Mouse (Mus musculus) gastrocnemius, adult 2 months (tissue): ENCODE measurements at regions not wholly inside any gene's neighbourhood (a gene's known extent, or its start where the extent isn't known, plus 50 kb on each side); places are given as distances from the start of the nearest gene placed in this dataset.
A peak's percentile ranks its signal among the peaks of the same experiment; 100 is the strongest.

Source experiments
- DNase-seq: peaks from one replicate; pipeline ENCODE4 v3.0.0; 2022
- H3K27ac ChIP-seq: fragments of 200-600 bp; 2 replicates; pipeline ENCODE4 v1.8.1; 2022; ENCODE audit warnings: mild to moderate bottlenecking
- H3K4me3 ChIP-seq: fragments of 200-600 bp; 2 replicates; pipeline ENCODE4 v1.8.1; 2022; ENCODE audit warnings: mild to moderate bottlenecking, moderate library complexity
- CTCF ChIP-seq: fragments of 200-600 bp; IDR thresholded peaks from 2 replicates; pipeline ENCODE4 v1.8.1; 2022; ENCODE audit warnings: antibody characterized with exemption, mild to moderate bottlenecking, moderate library complexity
- intact Hi-C: fragments of 180-260 bp; cut with DNase I; formaldehyde crosslinking; loops from one replicate; pipeline ENCODE4 v1.15.1; 2025

GRCm38 (mm10) chr11:111880146-111880545 lies 814.2 kb downstream of the Kcnj2 start:
- intact Hi-C loops, result no loop called here
- TF ChIP-seq CTCF, result no peak

GRCm38 (mm10) chr11:111890026-111890425 lies 824.1 kb downstream of the Kcnj2 start:
- H3K4me3 ChIP-seq, result no peak overlapping the region
- H3K27ac ChIP-seq, result no peak overlapping the region
- no peak for DNase-seq
- intact Hi-C loops, result no loop called here
- TF ChIP-seq CTCF, result no peak

More at GRCm38 (mm10) chr11:111880146-111880545, 814.2 kb downstream of the Kcnj2 start:
- Histone ChIP-seq H3K27ac (no peak overlapping the region), H3K4me3 (no peak overlapping the region)
- peak; percentile 26 for DNase-seq

DNA sequence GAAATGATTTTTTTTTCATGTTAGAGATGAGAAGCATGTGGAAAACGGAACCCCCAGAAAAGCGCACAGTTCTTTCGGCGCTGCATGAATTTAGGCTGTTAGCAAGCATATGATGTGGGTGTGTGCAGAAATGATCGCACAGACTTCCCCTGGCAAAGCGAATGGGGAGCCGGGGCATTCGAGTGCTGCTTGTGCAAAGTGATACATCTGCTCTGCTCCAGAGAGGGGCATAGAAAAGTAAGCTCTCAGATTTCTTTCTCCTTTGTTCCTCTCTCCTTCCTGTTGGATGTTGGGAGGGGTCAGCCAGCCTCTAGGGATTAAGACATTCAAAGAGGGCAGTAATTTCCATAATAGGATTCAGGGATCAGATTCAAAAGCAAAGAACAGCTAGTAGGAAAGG lies 827.9 kb downstream of the Kcnj2 start:
- Histone ChIP-seq H3K27ac (no peak overlapping the region), H3K4me3 (no peak overlapping the region)
- TF ChIP-seq CTCF, result no peak
- intact Hi-C loops, result no loop called here
- no peak for DNase-seq

DNA sequence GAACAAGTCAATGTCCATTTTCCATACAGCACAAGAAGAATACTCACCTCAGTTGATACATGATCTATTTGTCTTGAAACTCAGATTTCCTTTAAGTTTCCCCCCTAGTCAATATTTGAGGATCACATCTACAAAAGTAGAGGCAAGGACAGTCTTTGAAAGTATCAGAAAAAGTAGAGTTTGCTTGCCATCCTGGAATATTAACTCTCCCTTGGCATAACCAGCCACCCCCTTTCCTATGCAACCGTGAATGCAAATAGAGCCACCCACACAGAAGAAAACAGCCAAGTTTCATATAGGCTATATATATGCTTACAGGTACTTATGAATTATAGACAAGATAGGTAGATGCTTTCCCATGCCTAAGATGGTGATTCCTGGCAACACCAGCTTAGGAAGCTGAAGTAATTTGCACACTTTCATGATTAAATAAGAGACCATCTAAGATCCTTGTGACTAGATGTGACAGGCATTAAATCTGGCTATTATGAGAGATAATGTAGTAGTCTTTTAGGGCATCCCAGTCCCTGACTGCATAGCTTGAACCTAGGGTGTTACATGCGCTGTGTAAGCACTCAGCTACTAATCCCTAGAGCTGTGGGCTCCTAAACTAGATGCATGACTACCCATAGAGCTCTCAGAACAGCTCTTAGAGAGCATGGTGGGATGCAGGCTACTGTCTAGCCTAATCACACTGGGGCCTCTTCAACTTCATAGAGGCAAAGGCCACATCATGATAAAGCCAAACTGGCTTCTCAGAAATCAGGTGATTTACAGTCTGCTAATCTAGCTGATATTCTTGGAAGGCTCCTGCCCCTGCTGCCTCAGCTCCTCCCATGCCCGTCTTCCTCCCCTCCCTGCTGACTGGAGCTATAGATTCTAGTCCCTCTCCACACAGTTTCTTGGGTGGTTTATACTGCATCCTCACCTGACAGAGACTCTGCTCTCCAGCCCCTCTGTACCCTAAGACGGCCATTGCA lies 829.5 kb downstream of the Kcnj2 start:
- no peak for DNase-seq
- no peak for TF ChIP-seq CTCF
- intact Hi-C loops, result no loop called here
- H3K27ac ChIP-seq, result no peak overlapping the region
- no peak overlapping the region for H3K4me3 ChIP-seq

- TF ChIP-seq CTCF, result no peak
- no peak overlapping the region for H3K27ac ChIP-seq
- no peak for DNase-seq
- no peak overlapping the region for H3K4me3 ChIP-seq
- intact Hi-C loops, result no loop called here
Measured at GRCm38 (mm10) chr11:111897001-111897400, 831.0 kb downstream of the Kcnj2 start.

DNA sequence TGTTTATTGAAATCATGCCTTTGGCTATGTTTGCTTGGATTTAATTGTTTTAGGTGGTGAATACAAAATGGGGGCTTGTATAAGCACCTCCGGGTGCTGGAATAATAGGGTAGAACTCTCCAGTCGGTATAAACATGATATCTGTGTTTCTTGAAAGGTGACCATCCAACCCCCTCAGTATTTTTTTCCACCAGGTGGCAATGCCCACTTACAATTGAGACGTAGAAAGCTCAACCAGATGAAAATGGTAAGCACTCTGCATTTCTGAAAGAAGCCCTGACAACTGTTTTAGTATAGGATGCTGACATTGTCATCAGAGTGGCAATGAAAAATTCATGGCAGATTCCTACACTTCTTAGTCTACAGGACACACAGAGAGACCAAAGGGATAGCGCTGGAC lies 838.1 kb downstream of the Kcnj2 start:
- Histone ChIP-seq H3K4me3 (no peak overlapping the region), H3K27ac (no peak overlapping the region)
- intact Hi-C loops, result no loop called here
- DNase-seq, result no peak
- TF ChIP-seq CTCF, result no peak

GRCm38 (mm10) chr11:111913891-111914290 lies 847.9 kb downstream of the Kcnj2 start:
- intact Hi-C loops, result no loop called here
- no peak for DNase-seq
- no peak for TF ChIP-seq CTCF
- H3K27ac ChIP-seq, result no peak overlapping the region
- H3K4me3 ChIP-seq, result no peak overlapping the region

DNA sequence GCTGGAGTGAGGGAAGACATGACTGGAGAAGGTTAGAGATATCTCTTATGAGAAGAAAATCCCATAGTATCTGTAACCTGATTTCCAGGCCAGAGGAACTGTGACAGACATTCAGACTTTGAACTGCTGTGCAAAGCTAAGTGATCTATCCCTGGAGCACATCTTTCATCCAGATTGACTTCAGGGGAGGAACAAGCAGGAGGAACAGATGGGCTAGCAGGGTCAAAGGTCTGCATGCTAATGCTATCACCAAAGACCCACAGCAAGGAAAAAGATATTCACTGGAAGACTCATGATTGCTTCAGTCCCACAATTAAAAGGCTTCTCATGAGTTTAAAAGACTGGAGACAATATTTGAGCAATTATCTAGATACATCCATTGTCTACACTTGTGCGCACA lies 855.7 kb upstream of the Sox9 start:
- DNase-seq, result no peak
- H3K4me3 ChIP-seq, result no peak overlapping the region
- no peak for TF ChIP-seq CTCF
- H3K27ac ChIP-seq, result no peak overlapping the region
- intact Hi-C loops, result no loop called here

DNA sequence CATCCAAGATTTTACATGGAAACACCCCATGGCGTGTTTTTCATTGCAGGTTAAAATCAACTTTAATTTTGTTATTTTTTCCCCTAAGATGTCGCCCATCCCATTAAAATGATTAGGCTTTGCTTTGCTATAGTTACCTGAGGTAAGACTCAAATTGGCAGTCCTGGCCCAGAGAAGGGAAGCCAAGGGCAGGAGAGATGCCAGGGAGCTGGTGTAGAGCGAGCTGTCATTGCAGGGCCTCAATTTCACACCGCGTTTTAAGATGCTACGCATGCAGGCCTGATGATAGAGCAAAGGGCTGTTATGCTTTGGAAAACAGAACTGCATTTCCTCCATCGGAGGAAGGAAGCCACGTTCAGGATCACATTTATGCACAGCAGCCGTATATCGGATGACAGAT lies 852.7 kb upstream of the Sox9 start:
- no peak overlapping the region for H3K27ac ChIP-seq
- no peak overlapping the region for H3K4me3 ChIP-seq
- intact Hi-C loops, result no loop called here
- DNase-seq, result no peak
- no peak for TF ChIP-seq CTCF

DNA sequence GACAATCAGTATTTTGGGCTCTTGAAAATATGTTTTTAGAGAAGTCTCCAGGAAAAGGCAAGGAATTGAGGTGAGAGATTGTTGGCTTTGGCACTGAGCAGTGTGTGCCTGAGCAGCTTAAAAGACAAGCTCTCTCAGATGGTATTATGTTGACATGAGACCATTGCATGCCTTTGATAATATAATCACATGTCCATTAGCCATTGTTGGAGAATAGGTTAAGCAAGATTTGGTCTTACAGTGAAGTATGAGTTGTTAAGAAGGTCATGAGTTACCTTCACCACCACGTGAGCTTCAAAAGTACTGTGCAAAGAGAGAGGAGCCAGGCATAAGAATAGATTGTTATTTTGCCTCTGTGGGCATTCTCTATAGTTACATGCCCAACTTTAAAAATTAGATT lies 850.0 kb upstream of the Sox9 start:
- intact Hi-C loops, result no loop called here
- DNase-seq, result no peak
- no peak for TF ChIP-seq CTCF
- no peak overlapping the region for H3K4me3 ChIP-seq
- no peak overlapping the region for H3K27ac ChIP-seq

DNA sequence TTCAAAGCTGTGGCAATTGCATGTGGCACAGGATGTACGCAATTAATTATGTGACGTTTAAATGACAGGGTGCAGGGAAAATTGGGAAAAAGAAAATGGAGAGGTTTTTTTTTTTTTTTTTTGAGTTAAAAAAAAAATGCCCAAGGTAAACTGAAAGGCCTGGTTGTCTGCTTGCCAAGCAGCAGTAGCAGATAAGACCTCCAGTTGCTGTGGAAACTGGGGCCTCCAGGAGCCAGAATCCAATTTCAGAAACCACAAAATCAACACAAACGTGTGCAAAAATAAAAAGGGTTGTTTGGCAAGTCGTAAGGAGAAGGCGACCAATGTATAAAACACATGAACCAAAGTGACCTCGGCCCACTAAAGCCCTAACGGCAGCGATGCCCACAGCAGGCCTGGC lies 837.7 kb upstream of the Sox9 start:
- no peak for DNase-seq
- intact Hi-C loops, result no loop called here
- no peak for TF ChIP-seq CTCF
- H3K4me3 ChIP-seq, result no peak overlapping the region
- no peak overlapping the region for H3K27ac ChIP-seq

DNA sequence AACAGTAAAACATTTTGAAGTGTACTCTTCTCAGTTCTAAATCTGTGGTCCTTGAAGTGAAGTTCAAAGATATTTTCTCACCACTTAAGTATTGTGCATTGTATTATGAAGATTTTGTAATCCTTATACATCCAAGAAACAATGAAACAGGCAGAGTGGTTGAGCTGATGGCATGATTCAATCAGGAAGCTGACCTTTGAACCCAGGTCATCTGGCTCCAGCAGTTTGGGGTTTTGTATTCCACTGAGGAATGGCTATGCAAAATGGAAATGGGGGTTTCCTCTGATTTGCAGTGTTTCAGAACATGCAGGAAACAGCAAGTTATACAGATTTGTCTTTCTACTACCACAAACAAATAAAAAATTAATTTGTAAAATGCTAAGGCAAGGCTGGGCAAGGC lies 836.2 kb upstream of the Sox9 start:
- Histone ChIP-seq H3K27ac (no peak overlapping the region), H3K4me3 (no peak overlapping the region)
- intact Hi-C loops, result no loop called here
- TF ChIP-seq CTCF, result no peak
- no peak for DNase-seq

DNA sequence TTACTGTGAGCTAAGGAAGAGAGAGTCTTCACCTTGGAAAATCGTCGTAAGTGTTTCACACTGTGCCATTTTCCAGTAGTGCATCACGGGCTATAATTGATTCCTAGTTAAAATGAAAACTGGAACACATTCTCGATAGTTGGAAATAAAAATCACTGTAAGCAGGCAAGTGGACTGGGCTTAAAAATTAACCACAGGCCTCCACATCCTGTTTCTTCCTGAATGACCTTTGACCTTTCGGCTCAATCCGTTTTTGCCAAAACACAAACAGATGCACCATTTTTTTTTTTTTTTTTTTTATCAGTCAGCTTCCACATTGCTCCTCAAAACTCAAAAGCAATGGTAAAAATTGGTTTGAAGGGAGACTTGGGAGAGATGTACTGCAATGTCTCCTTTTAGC lies 834.4 kb upstream of the Sox9 start:
- intact Hi-C loops, result no loop called here
- DNase-seq, result no peak
- Histone ChIP-seq H3K4me3 (no peak overlapping the region), H3K27ac (no peak overlapping the region)
- no peak for TF ChIP-seq CTCF

- no peak for DNase-seq
- no peak overlapping the region for H3K4me3 ChIP-seq
- no peak for TF ChIP-seq CTCF
- intact Hi-C loops, result no loop called here
- no peak overlapping the region for H3K27ac ChIP-seq
Measured at GRCm38 (mm10) chr11:111953421-111953820, 828.6 kb upstream of the Sox9 start.
